Mouse (Mus musculus) 3T3-L1 (cell line): ENCODE results near the gene Nprl3.
"Not testable (repeated sequence)": the region's sequence is repeated elsewhere in the genome, so short reads cannot be mapped to it uniquely, and the experiment has no call there.

Experiments used
- DNase-seq: peaks from one replicate; pipeline ENCODE4 v3.0.0-alpha.2; 2015; ENCODE audit warnings: low read depth, low spot score

The Nprl3 gene

GRCm38 (mm10) chr11:32225222-32226104 lies 42.0 kb downstream of the Nprl3 start:
- DNase-seq, result peak; percentile 89

GRCm38 (mm10) chr11:32224468-32225139 lies 42.9 kb downstream of the Nprl3 start:
- peak; percentile 97 for DNase-seq

GRCm38 (mm10) chr11:32223297-32223967 lies 44.1 kb downstream of the Nprl3 start:
- peak; percentile 56 for DNase-seq

GRCm38 (mm10) chr11:32222570-32223194 lies 44.8 kb downstream of the Nprl3 start:
- DNase-seq, result peak; percentile 54

- peak; percentile 47 for DNase-seq
These were observed 45.5 kb downstream of the Nprl3 start, which contains the start of gene Rhbdf1 for GRCm38 (mm10) chr11:32221951-32222409. Gene Rhbdf1, minus strand, starts transcription at chr11:32222300.

- DNase-seq, result peak; percentile 86
These were observed 46.1 kb downstream of the Nprl3 start for GRCm38 (mm10) chr11:32221225-32221950.

GRCm38 (mm10) chr11:32220607-32221224 lies 46.8 kb downstream of the Nprl3 start:
- peak; percentile 58 for DNase-seq

GRCm38 (mm10) chr11:32219287-32219686 lies 48.2 kb downstream of the Nprl3 start:
- DNase-seq, result no peak

GRCm38 (mm10) chr11:32218501-32219050 lies 48.9 kb downstream of the Nprl3 start:
- DNase-seq, result peak; percentile 61

GRCm38 (mm10) chr11:32216851-32217250 lies 50.7 kb downstream of the Nprl3 start:
- peak; percentile 82 for DNase-seq

GRCm38 (mm10) chr11:32215372-32216162 lies 51.9 kb downstream of the Nprl3 start:
- DNase-seq, result no peak

- no peak for DNase-seq
These were observed 56.9 kb downstream of the Nprl3 start for GRCm38 (mm10) chr11:32210623-32211022.

- DNase-seq, result peak; percentile 99
These were observed 62.2 kb downstream of the Nprl3 start, which contains the start of gene Snrnp25 for GRCm38 (mm10) chr11:32205058-32205873. Gene Snrnp25, plus strand, starts transcription at chr11:32205415.

GRCm38 (mm10) chr11:32201922-32202685 lies 65.4 kb downstream of the Nprl3 start:
- DNase-seq, result no peak

GRCm38 (mm10) chr11:32200992-32201391 lies 66.5 kb downstream of the Nprl3 start:
- not testable (repeated sequence) for DNase-seq

GRCm38 (mm10) chr11:32200075-32200601 lies 67.4 kb downstream of the Nprl3 start, which contains the start of gene Il9r:
Gene Il9r, minus strand, starts transcription at chr11:32200279.
- DNase-seq, result no peak

GRCm38 (mm10) chr11:32199230-32199629 lies 68.3 kb downstream of the Nprl3 start:
- no peak for DNase-seq
